Comparison of ENCODE assay signal across 25 mouse cellular contexts in the genomic region with DNA sequence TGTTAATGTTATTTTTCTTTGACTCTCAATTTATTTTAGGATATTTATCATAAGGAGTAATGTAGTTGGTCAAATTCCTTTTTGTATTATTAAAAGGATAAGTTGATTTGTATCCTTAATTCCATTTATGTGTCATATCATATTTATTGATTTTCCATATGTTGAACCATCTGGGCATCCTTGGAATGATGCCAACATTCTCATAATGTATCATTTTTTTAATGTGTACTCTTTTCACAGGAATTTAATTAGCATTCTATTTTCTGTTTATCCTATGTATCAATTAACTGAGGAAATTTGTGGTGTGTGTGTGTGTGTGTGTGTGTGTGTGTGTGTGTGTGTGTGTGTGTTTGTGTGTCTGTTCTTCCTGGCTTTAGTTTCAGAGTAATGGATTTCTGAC.
"Had no signal": no experiment of that assay in that cellular context is flagged by ENCODE, and none has a peak within 500 bp of the region (broad histone marks: within the 10 kb centered on the region; RNA-seq: fewer than 3 reads in every experiment).

No protein-coding gene starts in this region.

- DNase-seq: gastrocnemius, adult 2 months; gastrocnemius, postnatal 10 days; gastrocnemius, postnatal 25 days; heart, adult 18-20 months; heart, postnatal 10 days; heart, postnatal 4 days; kidney, adult 11 months; kidney, adult 2 months; kidney, adult 9 months; kidney, postnatal 14 days; kidney, postnatal 36 days; layer of hippocampus, adult 9-11 months; layer of hippocampus, postnatal 36 days; left cerebral cortex, postnatal 4 days had no signal

- H3K27me3 ChIP-seq: heart, embryonic 12.5 days; hindbrain, embryonic 12.5 days; kidney, embryonic 15.5 days; limb, embryonic 13.5 days; limb, embryonic 15.5 days; liver, embryonic 12.5 days had no signal

- H3K4me1 ChIP-seq: heart, embryonic 10.5 days; heart, embryonic 12.5 days; hindbrain, embryonic 10.5 days; hindbrain, embryonic 12.5 days; kidney, embryonic 15.5 days; limb, embryonic 13.5 days; limb, embryonic 15.5 days; liver, embryonic 12.5 days had no signal

- H3K4me3 ChIP-seq: gastrocnemius, adult 2 months; heart, embryonic 10.5 days; heart, embryonic 12.5 days; hindbrain, embryonic 10.5 days; hindbrain, embryonic 12.5 days; kidney, embryonic 15.5 days; limb, embryonic 13.5 days; limb, embryonic 15.5 days; liver, embryonic 12.5 days had no signal

- H3K4me2 ChIP-seq: heart, embryonic 12.5 days; hindbrain, embryonic 12.5 days; hindbrain, embryonic 14.5 days; kidney, embryonic 15.5 days; limb, embryonic 13.5 days; limb, embryonic 15.5 days; liver, embryonic 12.5 days had no signal

- ATAC-seq: intestine, embryonic 16.5 days; liver, embryonic 12.5 days had no signal

- H3K9me3 ChIP-seq: heart, embryonic 10.5 days; heart, embryonic 12.5 days; hindbrain, embryonic 10.5 days; hindbrain, embryonic 12.5 days; kidney, embryonic 15.5 days; limb, embryonic 13.5 days; limb, embryonic 15.5 days; liver, embryonic 12.5 days had no signal

- H3K36me3 ChIP-seq: heart, embryonic 10.5 days; heart, embryonic 12.5 days; hindbrain, embryonic 10.5 days; hindbrain, embryonic 12.5 days; kidney, embryonic 15.5 days; limb, embryonic 13.5 days; limb, embryonic 15.5 days; liver, embryonic 12.5 days had no signal

- H3K27ac ChIP-seq: gastrocnemius, adult 2 months; heart, embryonic 10.5 days; hindbrain, embryonic 10.5 days; hindbrain, embryonic 12.5 days; hindbrain, embryonic 14.5 days; kidney, embryonic 15.5 days; kidney, postnatal 0 days; limb, embryonic 13.5 days; limb, embryonic 15.5 days; liver, embryonic 12.5 days had no signal

- H3K9ac ChIP-seq: heart, embryonic 12.5 days; hindbrain, embryonic 12.5 days; hindbrain, embryonic 14.5 days; kidney, embryonic 15.5 days; limb, embryonic 13.5 days; limb, embryonic 15.5 days; liver, embryonic 12.5 days had no signal
